Mouse (Mus musculus) lung, embryonic 16.5 days (tissue): Measurements from ENCODE around the gene Exoc3l4. TPM values are rescaled to one million over a fixed set of nuclear protein-coding genes. Genes with fewer than 3 reads are reported as not detected.
A peak's percentile ranks its signal among the peaks of the same experiment; 100 is the strongest.

Experiments used
- ATAC-seq: fragments of 200-750 bp; cut with Nextera tagmentation; 2 replicates; pipeline ENCODE4 v1.8.0; 2017; ENCODE audit warnings: low read depth, mild to moderate bottlenecking, moderate library complexity
- H3K27ac ChIP-seq: fragments of 300-500 bp; sonication (generic); 2 replicates; pipeline ENCODE4 v1.5.1; 2014; ENCODE audit warnings: mild to moderate bottlenecking, control low read depth, low read length
- H3K27me3 ChIP-seq: fragments of 300-500 bp; sonication (generic); 2 replicates; pipeline ENCODE4 v1.6.1; 2014; ENCODE audit warnings: low read depth, low read length, mixed read lengths; ENCODE audit not compliant: control insufficient read depth, insufficient read depth
- H3K36me3 ChIP-seq: fragments of 300-500 bp; sonication (generic); 2 replicates; pipeline ENCODE4 v1.6.1; 2014; ENCODE audit warnings: low read length; ENCODE audit not compliant: control insufficient read depth, insufficient read depth
- H3K4me1 ChIP-seq: fragments of 300-500 bp; sonication (generic); replicated peaks from 2 replicates; pipeline ENCODE4 v1.6.1; 2014; ENCODE audit warnings: low read length, mixed read lengths; ENCODE audit not compliant: control insufficient read depth, insufficient read depth
- H3K4me2 ChIP-seq: fragments of 300-500 bp; sonication (generic); 2 replicates; pipeline ENCODE4 v1.6.1; 2014; ENCODE audit warnings: low read depth, low read length, control low read depth
- H3K4me3 ChIP-seq: fragments of 300-500 bp; sonication (generic); 2 replicates; pipeline ENCODE4 v1.5.1; 2014; ENCODE audit warnings: mild to moderate bottlenecking, low read length, control low read depth
- H3K9ac ChIP-seq: fragments of 300-500 bp; sonication (generic); 2 replicates; pipeline ENCODE4 v1.6.1; 2014; ENCODE audit warnings: low read length, control low read depth
- H3K9me3 ChIP-seq: fragments of 300-500 bp; sonication (generic); 2 replicates; pipeline ENCODE4 v1.6.1; 2016; ENCODE audit warnings: low read length; ENCODE audit not compliant: control insufficient read depth
- WGBS: fragments of 180-500 bp; shearing (Covaris S2); extraction: QIAGEN DNeasy Blood & Tissue Kit; methylation state at CpG from one replicate; pipeline ENCODE4 v1.1.7; 2014; 5-methylcytosine and 5-hydroxymethylcytosine counted together
- polyA plus RNA-seq: library from polyadenylated mRNA; unstranded; fragments of >200 nt; fragmentation: Nextera tagmentation; extraction: Ambion mirVana; gene quantifications from 2 replicates; pipeline ENCODE4 v1.2.1, GENCODE M21; 2015

The Exoc3l4 gene
- polyA plus RNA-seq, result 13.0 and 14.5 TPM in 2 replicates

- WGBS, result 3% methylated on average over 17 of the region's 17 CpGs
- peak within 1 kb of the TSS; percentile 78 for H3K4me2 ChIP-seq
- H3K4me1 ChIP-seq, result peaks cover 49% of the 10 kb centered on the region
- peak within 1 kb of the TSS; percentile 50 for H3K4me3 ChIP-seq
- peak within 1 kb of the TSS; percentile 92 for H3K27ac ChIP-seq
- peak; percentile 68 for ATAC-seq
- H3K27me3 ChIP-seq, result peaks cover 3% of the 10 kb centered on the region
- peak within 1 kb of the TSS; percentile 69 for H3K9ac ChIP-seq
- H3K36me3 ChIP-seq, result no peaks in the 10 kb centered on the region
- no peaks in the 10 kb centered on the region for H3K9me3 ChIP-seq
Observed at GRCm38 (mm10) chr12:111416921-111417779, at the start of gene Exoc3l4. Gene Exoc3l4 (plus strand): TSS chr12:111417017.

GRCm38 (mm10) chr12:111367065-111367464 is 49.8 kb upstream of the Exoc3l4 start:
- WGBS, result 74% methylated on average over 7 of the region's 7 CpGs
- H3K9ac ChIP-seq, result no peak overlapping the region
- ATAC-seq, result 0 out of 2 replicates have a peak, but pooled peaks have one; percentile 32
- H3K27ac ChIP-seq, result no peak overlapping the region
- no peaks in the 10 kb centered on the region for H3K27me3 ChIP-seq
- no peak overlapping the region for H3K4me3 ChIP-seq
- H3K4me1 ChIP-seq, result peaks cover 40% of the 10 kb centered on the region
- no peaks in the 10 kb centered on the region for H3K9me3 ChIP-seq
- no peaks in the 10 kb centered on the region for H3K36me3 ChIP-seq
- H3K4me2 ChIP-seq, result no peak overlapping the region

- H3K9me3 ChIP-seq, result no peaks in the 10 kb centered on the region
- no peak overlapping the region for H3K27ac ChIP-seq
- peaks cover 51% of the 10 kb centered on the region for H3K4me1 ChIP-seq
- no peaks in the 10 kb centered on the region for H3K27me3 ChIP-seq
- 54% methylated on average over 4 of the region's 4 CpGs for WGBS
- H3K36me3 ChIP-seq, result no peaks in the 10 kb centered on the region
- H3K9ac ChIP-seq, result no peak overlapping the region
- no peak for ATAC-seq
- H3K4me2 ChIP-seq, result no peak overlapping the region
- H3K4me3 ChIP-seq, result no peak overlapping the region
Observed at GRCm38 (mm10) chr12:111370249-111370648, 46.6 kb upstream of the Exoc3l4 start.

- H3K4me1 ChIP-seq, result peaks cover 51% of the 10 kb centered on the region
- no peak for ATAC-seq
- no peak overlapping the region for H3K27ac ChIP-seq
- no peak overlapping the region for H3K4me3 ChIP-seq
- H3K9me3 ChIP-seq, result no peaks in the 10 kb centered on the region
- no peak overlapping the region for H3K4me2 ChIP-seq
- H3K27me3 ChIP-seq, result no peaks in the 10 kb centered on the region
- H3K36me3 ChIP-seq, result no peaks in the 10 kb centered on the region
- 73% methylated on average over 7 of the region's 7 CpGs for WGBS
- H3K9ac ChIP-seq, result no peak overlapping the region
Observed at GRCm38 (mm10) chr12:111371905-111372304, 44.9 kb upstream of the Exoc3l4 start.

- Histone ChIP-seq H3K4me2 (no peak overlapping the region), H3K9ac (no peak overlapping the region), H3K4me3 (no peak overlapping the region), H3K27ac (no peak overlapping the region), H3K36me3 (no peaks in the 10 kb centered on the region), H3K9me3 (no peaks in the 10 kb centered on the region), H3K27me3 (no peaks in the 10 kb centered on the region), H3K4me1 (peaks cover 48% of the 10 kb centered on the region)
- no peak for ATAC-seq
- 54% methylated on average over 6 of the region's 6 CpGs for WGBS
Observed at GRCm38 (mm10) chr12:111373411-111373810, 43.4 kb upstream of the Exoc3l4 start.

- H3K4me3 ChIP-seq, result peak overlapping the region; percentile 99
- peak overlapping the region; percentile 92 for H3K4me2 ChIP-seq
- no peak overlapping the region for H3K27ac ChIP-seq
- H3K27me3 ChIP-seq, result no peaks in the 10 kb centered on the region
- peaks cover 42% of the 10 kb centered on the region for H3K4me1 ChIP-seq
- ATAC-seq, result no peak
- H3K9ac ChIP-seq, result no peak overlapping the region
- no peaks in the 10 kb centered on the region for H3K9me3 ChIP-seq
- no peaks in the 10 kb centered on the region for H3K36me3 ChIP-seq
- WGBS, result 52% methylated on average over 10 of the region's 10 CpGs
Observed at GRCm38 (mm10) chr12:111374727-111375126, 42.1 kb upstream of the Exoc3l4 start.

- no peaks in the 10 kb centered on the region for H3K36me3 ChIP-seq
- peaks cover 38% of the 10 kb centered on the region for H3K4me1 ChIP-seq
Observed at GRCm38 (mm10) chr12:111375559-111375958, 41.3 kb upstream of the Exoc3l4 start.

GRCm38 (mm10) chr12:111376053-111376452 is 40.8 kb upstream of the Exoc3l4 start:
- 11% methylated on average over 6 of the region's 6 CpGs for WGBS
- H3K27ac ChIP-seq, result peak overlapping the region; percentile 30
- no peak for ATAC-seq

More at GRCm38 (mm10) chr12:111375559-111375958, 41.3 kb upstream of the Exoc3l4 start:
- Histone ChIP-seq H3K4me2 (peak overlapping the region; percentile 92), H3K27me3 (no peaks in the 10 kb centered on the region), H3K9me3 (no peaks in the 10 kb centered on the region), H3K27ac (peak overlapping the region; percentile 30), H3K4me3 (peak overlapping the region; percentile 99), H3K9ac (peak overlapping the region; percentile 96)
- WGBS, result 30% methylated on average over 12 of the region's 12 CpGs
- no peak for ATAC-seq

GRCm38 (mm10) chr12:111376826-111377331 is 39.9 kb upstream of the Exoc3l4 start:
- Histone ChIP-seq H3K27ac (peak overlapping the region; percentile 95), H3K4me3 (peak overlapping the region; percentile 99), H3K4me1 (peaks cover 38% of the 10 kb centered on the region), H3K36me3 (no peaks in the 10 kb centered on the region), H3K27me3 (no peaks in the 10 kb centered on the region), H3K4me2 (peak overlapping the region; percentile 92), H3K9ac (peak overlapping the region; percentile 96), H3K9me3 (no peaks in the 10 kb centered on the region)
- ATAC-seq, result peak; percentile 53
- WGBS, result 0% methylated on average over 47 of the region's 49 CpGs

More at GRCm38 (mm10) chr12:111376053-111376452, 40.8 kb upstream of the Exoc3l4 start:
- Histone ChIP-seq H3K9me3 (no peaks in the 10 kb centered on the region), H3K36me3 (no peaks in the 10 kb centered on the region), H3K9ac (peak overlapping the region; percentile 96), H3K4me3 (peak overlapping the region; percentile 99), H3K4me2 (peak overlapping the region; percentile 92), H3K4me1 (peaks cover 38% of the 10 kb centered on the region), H3K27me3 (no peaks in the 10 kb centered on the region)
